Mouse (Mus musculus): Measurements from ENCODE around the gene Ccdc187.
A peak's percentile ranks its signal among the peaks of the same experiment; 100 is the strongest.

Gene Ccdc187

GRCm38 (mm10) chr2:26268216-26268615 lies 26.1 kb downstream of the Ccdc187 start:
- DNase-seq: peak; percentile 23

DNA sequence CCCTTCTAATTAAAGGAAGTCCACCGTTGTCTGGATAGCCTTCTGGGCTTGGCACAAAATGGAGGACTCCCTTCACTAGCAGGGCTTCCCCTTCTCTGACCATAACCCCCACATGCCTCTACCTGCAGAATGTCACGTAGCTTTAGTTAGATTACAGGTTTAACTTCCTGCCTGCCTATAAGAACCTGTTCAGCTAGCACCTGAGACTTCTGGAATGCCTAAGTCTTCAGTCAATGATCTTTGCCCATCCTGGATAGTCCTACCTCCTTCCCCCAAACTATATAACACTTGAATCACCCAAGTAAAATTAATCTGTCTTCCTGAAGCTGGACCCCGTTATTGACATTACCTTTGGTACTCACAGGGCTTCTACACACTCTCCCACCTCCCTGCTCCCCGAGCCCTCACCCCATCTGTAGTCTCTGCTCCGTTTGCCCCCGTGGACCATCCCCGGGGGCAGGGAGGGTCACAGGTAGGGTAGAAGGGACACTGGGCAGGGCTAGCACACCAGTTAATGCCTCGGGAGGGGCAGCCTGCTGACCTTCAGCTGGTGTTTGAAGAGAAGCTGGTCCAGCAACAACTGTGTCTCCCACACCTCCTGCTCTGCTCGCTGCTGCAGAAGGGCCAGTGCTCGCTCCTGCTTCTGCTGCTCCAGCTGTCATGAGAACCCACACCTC lies 28.2 kb downstream of the Ccdc187 start:
- no peak for DNase-seq

DNA sequence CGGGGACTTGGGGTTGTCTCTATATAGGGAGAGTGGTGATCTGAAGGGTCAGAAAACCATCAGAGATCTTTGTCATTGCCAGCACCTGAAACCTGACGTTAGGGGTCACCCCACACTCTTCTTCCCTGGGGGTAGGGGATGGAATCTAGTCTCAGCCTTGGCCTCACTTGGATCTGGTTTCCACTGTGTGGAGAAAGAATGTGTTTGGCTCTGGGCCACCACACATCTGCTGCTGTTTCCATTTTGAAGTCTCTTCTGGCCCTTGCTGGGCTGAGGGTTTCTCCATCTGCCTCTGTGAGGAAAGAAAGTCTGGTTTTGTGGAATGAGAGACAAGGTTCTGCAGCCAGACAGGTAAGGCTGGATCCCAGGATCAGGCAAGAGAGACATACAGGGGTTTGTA lies 29.3 kb downstream of the Ccdc187 start:
- DNase-seq: no peak

DNA sequence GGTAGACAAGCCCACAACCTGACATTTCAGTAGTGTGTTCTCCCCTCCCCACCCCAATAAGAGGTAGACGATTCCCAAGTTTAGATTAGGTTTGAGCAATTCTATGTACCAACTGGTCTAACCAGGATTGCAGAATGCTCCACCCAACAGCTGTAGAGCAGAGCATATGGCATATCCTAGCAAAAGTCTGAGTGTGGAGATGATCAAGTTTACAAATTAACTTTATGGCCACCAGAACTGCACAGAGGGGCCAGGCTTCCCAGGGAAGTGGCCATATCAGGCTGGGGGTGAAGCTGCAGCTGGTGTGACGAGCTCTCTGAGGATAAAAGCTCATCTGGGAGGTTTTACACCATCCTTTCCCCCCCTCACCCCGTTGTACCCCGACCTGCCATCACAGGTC lies 29.7 kb downstream of the Ccdc187 start:
- no peak for DNase-seq

GRCm38 (mm10) chr2:26257315-26258096 lies 36.9 kb downstream of the Ccdc187 start:
- no peak for DNase-seq

- DNase-seq: no peak
These were observed 39.5 kb downstream of the Ccdc187 start for GRCm38 (mm10) chr2:26254816-26255215.

DNA sequence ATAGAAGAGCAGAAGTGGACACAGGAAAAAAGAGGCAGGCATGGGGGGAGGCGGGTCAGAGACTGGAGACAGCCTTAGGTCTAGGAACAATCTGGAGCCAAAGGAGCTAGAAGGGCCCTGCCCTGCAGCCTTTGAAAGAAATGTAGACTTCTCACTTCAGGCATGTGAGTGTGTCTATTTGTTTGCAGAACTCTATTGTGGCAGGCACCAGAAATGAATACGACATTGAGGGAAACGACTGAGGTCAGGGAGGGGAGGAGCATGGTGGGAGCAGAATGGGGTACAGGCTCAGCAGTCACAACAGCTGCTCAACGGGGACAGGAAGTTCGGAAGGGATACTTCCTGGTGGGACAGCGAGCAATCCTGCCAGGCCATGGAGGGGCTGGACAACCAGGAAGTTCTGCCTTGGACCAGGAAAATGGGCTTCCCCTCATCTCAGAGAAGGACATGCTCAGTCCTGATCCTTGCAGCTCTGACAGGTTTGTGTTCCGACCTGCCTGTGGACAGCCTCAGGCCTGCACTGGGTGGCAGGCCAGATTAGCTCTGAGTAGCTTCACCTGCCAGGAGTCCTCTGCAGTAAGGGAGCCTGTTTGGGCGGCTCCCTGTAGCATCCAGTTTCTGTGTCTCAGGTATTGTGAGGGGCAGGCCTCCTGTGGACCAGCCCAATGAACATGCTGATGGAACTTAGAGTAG lies 41.7 kb downstream of the Ccdc187 start:
- DNase-seq: no peak

GRCm38 (mm10) chr2:26247531-26247930 lies 46.8 kb downstream of the Ccdc187 start:
- no peak for DNase-seq

GRCm38 (mm10) chr2:26240841-26241240 lies 53.5 kb downstream of the Ccdc187 start:
- peak; percentile 49 for DNase-seq

DNA sequence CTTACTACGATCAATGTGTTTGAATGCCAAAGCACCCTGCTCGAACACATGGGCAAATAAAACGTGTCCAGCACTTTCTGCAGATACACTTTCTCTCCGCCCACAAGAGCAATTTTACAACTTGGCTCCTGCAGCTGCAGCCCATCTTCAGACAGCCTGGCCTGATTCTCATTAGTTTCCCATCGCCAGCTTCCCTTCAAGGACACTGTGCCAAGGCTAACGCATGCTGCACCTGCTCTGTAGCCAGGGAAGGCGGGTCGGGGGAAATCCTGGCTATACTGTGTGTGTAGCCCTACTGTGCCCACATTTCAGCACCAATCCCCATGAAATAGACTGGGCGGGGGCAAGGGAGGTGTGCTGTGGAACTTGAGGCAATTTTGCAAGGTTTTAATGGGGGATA lies 54.0 kb downstream of the Ccdc187 start:
- DNase-seq: peak; percentile 17

DNA sequence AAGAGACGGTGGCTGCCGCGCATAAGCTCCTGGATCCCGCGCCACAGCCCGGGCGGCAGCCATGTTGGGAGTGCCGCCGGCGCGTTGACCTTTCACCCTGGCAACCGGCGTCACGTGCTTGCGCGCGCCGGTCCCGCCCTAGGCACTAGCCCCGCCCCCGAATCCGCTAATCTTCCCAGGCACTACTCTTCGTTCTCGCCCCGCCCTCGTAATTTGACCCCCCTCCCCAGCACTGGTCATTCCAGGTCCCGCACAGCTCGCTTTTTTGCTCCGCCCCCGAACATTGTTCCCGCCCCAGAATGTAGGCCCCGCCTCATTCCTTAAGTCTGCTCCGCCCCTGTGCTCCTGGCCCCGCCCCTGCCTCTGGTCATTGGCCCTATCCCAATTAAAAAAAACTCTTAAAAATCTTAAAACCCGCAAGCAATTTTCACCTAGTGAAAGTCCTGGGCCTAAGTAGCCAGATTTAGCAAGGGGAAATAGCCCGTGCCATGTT lies 57.0 kb downstream of the Ccdc187 start, which contains the start of gene Qsox2:
Qsox2 (minus strand) TSS at position 236 of the 493 bp plus-strand sequence.
- DNase-seq: peak; percentile 97

GRCm38 (mm10) chr2:26236681-26237289 lies 57.6 kb downstream of the Ccdc187 start:
- DNase-seq: no peak

DNA sequence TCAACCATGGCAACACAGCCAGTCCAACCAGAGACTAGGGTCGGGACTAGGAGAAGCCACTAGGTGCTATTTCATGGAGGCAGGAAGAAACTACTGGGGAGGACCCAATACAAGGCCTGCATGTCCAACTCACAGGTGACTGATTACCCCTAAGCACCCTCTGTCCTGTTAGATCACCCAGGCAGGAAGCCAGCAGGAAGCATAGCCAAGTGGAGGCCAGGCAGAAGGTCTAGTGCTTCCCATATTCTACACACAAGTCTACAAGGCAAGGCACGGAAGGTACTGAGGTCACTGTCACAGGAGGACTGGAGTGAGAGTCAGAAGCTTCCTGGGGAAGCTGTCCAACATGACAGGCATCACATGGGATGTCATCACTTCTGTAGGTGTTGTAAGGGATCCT lies 59.6 kb downstream of the Ccdc187 start:
- DNase-seq: no peak

DNA sequence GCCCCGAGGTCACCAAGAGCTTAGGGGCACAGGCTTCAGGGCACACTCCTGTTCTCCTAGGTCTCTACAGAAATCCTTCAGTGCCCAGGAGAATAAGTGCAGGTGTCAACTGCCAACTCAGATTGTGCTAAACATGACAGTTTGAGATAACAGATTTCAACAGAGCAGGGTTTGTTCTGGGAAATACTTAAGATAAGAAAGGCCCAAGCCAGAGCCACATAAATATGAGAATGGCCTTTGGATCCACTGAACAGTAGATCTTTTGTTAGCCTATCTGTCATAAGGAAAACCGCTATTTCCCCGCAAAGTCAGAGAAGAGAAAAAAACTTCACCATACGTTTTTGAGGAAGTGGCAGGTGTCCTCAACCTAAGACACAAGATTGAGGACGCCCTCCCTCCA lies 60.1 kb downstream of the Ccdc187 start:
- DNase-seq: no peak

GRCm38 (mm10) chr2:26231366-26231765 lies 63.0 kb downstream of the Ccdc187 start:
- DNase-seq: no peak

DNA sequence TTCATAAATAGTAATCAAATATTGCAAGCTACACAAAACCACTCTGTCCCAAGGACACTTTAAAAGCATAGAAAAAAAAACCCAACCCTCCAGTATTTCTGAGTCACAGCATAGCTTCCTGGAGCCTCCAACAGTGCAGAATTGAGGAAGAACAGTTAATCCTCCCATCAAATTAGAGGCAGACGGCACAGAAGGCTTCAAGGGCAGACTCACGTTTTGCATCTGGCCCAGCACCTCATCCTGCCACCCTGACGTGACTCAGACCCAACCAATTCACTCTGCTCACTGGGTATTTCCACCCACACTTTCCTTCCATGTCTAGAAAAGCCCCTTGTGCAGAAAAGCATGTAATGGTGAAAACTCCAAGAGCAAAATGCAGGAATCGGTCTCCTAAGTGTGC lies 64.1 kb downstream of the Ccdc187 start:
- DNase-seq: no peak

- DNase-seq: peak; percentile 81
These were observed 66.6 kb downstream of the Ccdc187 start for GRCm38 (mm10) chr2:26227788-26228187.

DNA sequence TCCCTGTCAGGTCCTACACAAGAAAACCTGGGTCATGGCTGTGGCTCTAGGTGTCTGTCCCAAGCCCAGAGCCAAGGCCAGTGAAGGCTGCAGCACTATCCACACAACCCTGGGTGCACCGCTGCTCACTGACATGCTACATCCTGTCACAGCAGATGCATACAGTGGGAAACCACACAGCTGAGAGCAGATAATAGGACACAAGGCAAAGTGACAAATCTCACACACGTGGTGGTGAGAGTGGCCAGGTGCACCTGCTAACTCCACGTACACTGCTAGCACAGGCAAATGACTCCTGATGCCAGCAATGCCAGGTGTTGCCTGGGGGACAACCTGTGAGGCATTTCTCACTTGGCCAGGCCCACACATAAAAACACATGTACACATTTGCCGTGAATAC lies 69.1 kb downstream of the Ccdc187 start:
- DNase-seq: no peak

DNA sequence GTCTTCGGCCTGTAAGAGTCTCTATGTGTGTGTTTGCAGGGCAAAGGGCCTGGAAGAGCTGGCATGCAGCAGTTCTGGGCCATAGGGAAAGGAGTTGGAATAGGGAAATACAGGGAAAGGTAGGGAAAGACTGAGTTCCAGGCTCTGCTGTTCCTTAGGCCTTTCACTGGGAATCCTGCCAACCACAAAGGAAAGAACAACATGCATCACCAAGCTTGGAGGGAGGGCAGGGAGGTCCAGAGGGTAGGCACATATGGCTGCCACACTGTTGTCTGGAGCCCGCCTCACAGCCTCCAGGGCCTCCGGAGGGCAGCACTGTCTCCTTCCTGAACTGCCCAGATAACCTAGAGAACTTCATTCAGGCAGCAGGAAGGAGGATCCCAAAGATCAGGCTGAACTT lies 70.4 kb downstream of the Ccdc187 start:
- no peak for DNase-seq

DNA sequence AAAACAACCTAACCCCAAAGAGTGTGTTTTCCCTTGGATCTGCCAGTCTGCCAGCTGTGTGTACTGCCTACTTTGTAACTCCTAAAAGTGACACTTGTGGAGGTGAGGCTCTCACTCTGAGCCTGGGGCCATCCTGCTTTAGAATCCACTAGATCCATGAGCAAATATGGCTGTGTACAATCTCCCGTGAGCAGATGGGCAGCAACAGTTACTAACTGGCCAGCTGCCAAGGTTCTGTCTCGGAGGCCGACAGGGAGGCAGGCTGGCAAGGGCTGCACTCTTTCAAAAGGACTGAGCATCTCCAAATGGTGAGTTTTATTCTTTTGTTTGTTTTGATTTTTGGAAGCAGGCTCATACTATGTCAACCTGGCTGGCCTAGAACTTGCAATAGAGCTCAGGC lies 79.8 kb downstream of the Ccdc187 start:
- DNase-seq: peak; percentile 76

GRCm38 (mm10) chr2:26209566-26209965 lies 84.8 kb downstream of the Ccdc187 start:
- DNase-seq: peak; percentile 34

GRCm38 (mm10) chr2:26208126-26208789 lies 86.1 kb downstream of the Ccdc187 start, which contains the start of gene Lhx3:
Lhx3 (minus strand) TSS chr2:26208289.
- peak; percentile 88 for DNase-seq

All from retina, postnatal 1 day (tissue).